Mouse (Mus musculus) forebrain, postnatal 0 days (tissue): ENCODE measurements around the gene Utf1. TPM values are rescaled to one million over a fixed set of nuclear protein-coding genes. Genes with fewer than 3 reads are reported as not detected.
A peak's percentile ranks its signal among the peaks of the same experiment; 100 is the strongest.

ENCODE experiments used
- ATAC-seq: fragments of 200-750 bp; cut with Nextera tagmentation; 2 replicates; pipeline ENCODE4 v1.8.0; 2017; ENCODE audit warnings: mild to moderate bottlenecking, moderate library complexity
- DNase-seq: peaks from one replicate; pipeline ENCODE4 v3.0.0-alpha.2; 2015
- H3K27ac ChIP-seq: fragments of 300-500 bp; sonication (generic); 2 replicates; pipeline ENCODE4 v1.5.1; 2014; ENCODE audit warnings: low read depth, mild to moderate bottlenecking, antibody characterized with exemption, low read length, moderate library complexity, mixed read lengths
- H3K27me3 ChIP-seq: fragments of 300-500 bp; sonication (generic); 2 replicates; pipeline ENCODE4 v1.6.1; 2014; ENCODE audit warnings: mild to moderate bottlenecking, low read length, mixed read lengths; ENCODE audit not compliant: insufficient read depth
- H3K36me3 ChIP-seq: fragments of 300-500 bp; sonication (generic); 2 replicates; pipeline ENCODE4 v1.6.1; 2014; ENCODE audit warnings: mild to moderate bottlenecking, moderate library complexity; ENCODE audit not compliant: insufficient read depth
- H3K4me1 ChIP-seq: fragments of 300-500 bp; sonication (generic); 2 replicates; pipeline ENCODE4 v1.6.1; 2014; ENCODE audit warnings: antibody characterized with exemption; ENCODE audit not compliant: insufficient read depth
- H3K4me2 ChIP-seq: fragments of 300-500 bp; sonication (generic); 2 replicates; pipeline ENCODE4 v1.6.1; 2014; ENCODE audit warnings: low read depth, mild to moderate bottlenecking, moderate library complexity
- H3K4me3 ChIP-seq: fragments of 300-500 bp; sonication (generic); 2 replicates; pipeline ENCODE4 v1.5.1; 2014; ENCODE audit warnings: low read depth, low read length, mixed read lengths
- H3K9ac ChIP-seq: fragments of 300-500 bp; sonication (generic); 2 replicates; pipeline ENCODE4 v1.6.1; 2014; ENCODE audit warnings: mild to moderate bottlenecking
- H3K9me3 ChIP-seq: fragments of 300-500 bp; sonication (generic); 2 replicates; pipeline ENCODE4 v1.6.1; 2016; ENCODE audit warnings: low read length
- CTCF ChIP-seq: sonication (generic); IDR thresholded peaks from 2 replicates; pipeline ENCODE4 v1.5.1; 2016; ENCODE audit warnings: antibody characterized with exemption, control low read depth, low read depth
- WGBS: fragments of 180-500 bp; shearing (Covaris S2); extraction: QIAGEN DNeasy Blood & Tissue Kit; methylation state at CpG from one replicate; pipeline ENCODE4 v1.1.7; 2014; 5-methylcytosine and 5-hydroxymethylcytosine counted together
- polyA plus RNA-seq: library from polyadenylated mRNA; unstranded; fragments of >200 nt; fragmentation: Nextera tagmentation; extraction: Ambion mirVana; gene quantifications from 2 replicates; pipeline ENCODE4 v1.2.1, GENCODE M21; 2015
- total RNA-seq: library from RNA; depleted of rRNA; stranded (reverse); fragments of >200 nt; gene quantifications from 2 replicates; pipeline ENCODE4 v1.2.3, GENCODE M21; 2014

Utf1 gene
- total and polyA plus RNA-seq, 2 experiments from 2014 or later = not detected

GRCm38 (mm10) chr7:139900456-139900855, 43.1 kb upstream of the Utf1 start:
- Histone ChIP-seq H3K27me3 (no peaks in the 10 kb centered on the region), H3K9me3 (no peaks in the 10 kb centered on the region), H3K4me3 (no peak overlapping the region), H3K4me1 (peaks cover 2% of the 10 kb centered on the region; the same call in 1 of the 2 replicates), H3K36me3 (no peaks in the 10 kb centered on the region), H3K27ac (no peak overlapping the region), H3K9ac (no peak overlapping the region), H3K4me2 (no peak overlapping the region)
- ATAC-seq (no peak), DNase-seq (no peak)
- 94% methylated on average over 7 of the region's 7 CpGs for WGBS
- TF ChIP-seq CTCF = no peak

- Histone ChIP-seq H3K9me3 (no peaks in the 10 kb centered on the region), H3K27ac (no peak overlapping the region), H3K36me3 (no peaks in the 10 kb centered on the region), H3K9ac (no peak overlapping the region), H3K4me1 (no peaks in the 10 kb centered on the region; the same call in 1 of the 2 replicates), H3K27me3 (no peaks in the 10 kb centered on the region), H3K4me3 (no peak overlapping the region), H3K4me2 (no peak overlapping the region)
- DNase-seq (no peak), ATAC-seq (no peak)
- whole genome bisulfite sequencing = 86% methylated on average over 6 of the region's 6 CpGs
- TF ChIP-seq CTCF = no peak
Observed at GRCm38 (mm10) chr7:139900896-139901295, 42.7 kb upstream of the Utf1 start.

DNA sequence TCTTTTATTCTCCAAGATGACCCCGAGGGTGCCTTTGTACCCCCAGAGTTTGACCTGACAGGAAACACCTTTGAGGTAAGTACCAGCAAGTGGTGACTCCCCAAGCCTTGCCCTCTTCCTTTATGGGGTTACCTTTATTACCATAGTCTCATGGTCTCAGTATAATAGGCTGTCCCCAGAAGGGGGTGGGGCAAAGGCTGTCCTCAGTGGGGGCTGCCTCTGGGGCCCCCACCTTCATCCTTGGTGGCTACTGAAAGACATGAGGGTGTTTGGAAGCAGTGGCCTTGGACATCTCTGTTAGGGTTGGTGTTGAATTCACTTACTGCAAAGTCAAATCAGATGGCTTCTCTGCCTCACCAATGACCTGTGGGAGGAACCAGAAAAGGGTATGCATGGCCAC, 41.6 kb upstream of the Utf1 start:
- no peak for ATAC-seq
- Histone ChIP-seq H3K9ac (no peak overlapping the region), H3K4me1 (no peaks in the 10 kb centered on the region; the same call in 1 of the 2 replicates), H3K36me3 (no peaks in the 10 kb centered on the region), H3K4me2 (no peak overlapping the region), H3K4me3 (no peak overlapping the region), H3K27ac (no peak overlapping the region), H3K27me3 (no peaks in the 10 kb centered on the region), H3K9me3 (no peaks in the 10 kb centered on the region)
- no peak for TF ChIP-seq CTCF
- DNase-seq = no peak
- WGBS = 36% methylated on average over 1 of the region's 1 CpGs

DNA sequence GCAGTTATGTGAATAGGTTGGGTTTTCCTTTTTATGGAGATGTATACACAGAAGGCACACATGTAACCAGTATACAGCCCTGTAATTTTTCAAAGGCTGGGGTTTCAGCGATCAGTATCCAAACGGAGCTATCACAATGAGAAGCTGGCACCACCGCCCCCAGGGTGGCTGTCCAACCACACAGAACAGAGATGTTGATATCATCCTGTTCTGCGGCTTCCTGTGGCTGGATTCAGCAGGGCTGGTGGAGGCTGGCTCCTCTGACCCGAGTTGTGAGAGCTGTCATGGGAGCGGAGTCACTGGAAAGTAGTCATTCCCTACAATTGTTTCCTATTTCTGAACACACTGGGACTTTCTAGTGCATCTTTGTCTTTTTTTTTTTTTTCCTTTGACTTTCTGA, 38.3 kb upstream of the Utf1 start:
- no peak for TF ChIP-seq CTCF
- ATAC-seq = no peak
- Histone ChIP-seq H3K4me1 (peaks cover 15% of the 10 kb centered on the region), H3K36me3 (no peaks in the 10 kb centered on the region), H3K9ac (no peak overlapping the region), H3K9me3 (no peaks in the 10 kb centered on the region), H3K27ac (no peak overlapping the region), H3K4me2 (no peak overlapping the region), H3K27me3 (no peaks in the 10 kb centered on the region), H3K4me3 (no peak overlapping the region)
- WGBS = 28% methylated on average over 6 of the region's 6 CpGs
- DNase-seq = no peak

DNA sequence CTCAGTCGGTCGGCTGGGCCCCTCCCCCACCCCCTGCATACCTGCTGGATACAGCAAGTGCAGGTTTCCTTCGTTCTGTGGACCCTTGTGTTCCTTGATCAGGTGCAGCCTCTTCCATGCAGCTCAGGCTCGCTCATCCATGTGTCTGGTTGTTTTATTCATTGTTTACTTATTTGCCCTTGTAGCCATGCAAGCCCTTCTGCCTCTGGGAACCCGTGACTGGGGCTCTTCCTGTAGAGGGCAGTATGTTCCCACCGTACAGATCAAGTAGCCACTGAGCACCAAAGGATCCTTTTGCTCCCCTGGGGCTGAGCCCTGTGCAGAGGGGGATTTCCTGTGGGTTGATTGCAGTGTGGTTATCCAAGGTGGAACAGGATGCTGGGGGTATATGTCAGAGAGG, 37.9 kb upstream of the Utf1 start:
- WGBS = 8% methylated on average over 6 of the region's 6 CpGs
- peak; percentile 58 for TF ChIP-seq CTCF
- ATAC-seq (no peak), DNase-seq (no peak)
- no peak overlapping the region for H3K4me3 ChIP-seq
- H3K4me1 ChIP-seq = peaks cover 16% of the 10 kb centered on the region
- H3K27ac ChIP-seq = no peak overlapping the region
- no peak overlapping the region for H3K4me2 ChIP-seq
- H3K9ac ChIP-seq = no peak overlapping the region
- no peaks in the 10 kb centered on the region for H3K27me3 ChIP-seq
- H3K9me3 ChIP-seq = no peaks in the 10 kb centered on the region
- no peaks in the 10 kb centered on the region for H3K36me3 ChIP-seq

DNA sequence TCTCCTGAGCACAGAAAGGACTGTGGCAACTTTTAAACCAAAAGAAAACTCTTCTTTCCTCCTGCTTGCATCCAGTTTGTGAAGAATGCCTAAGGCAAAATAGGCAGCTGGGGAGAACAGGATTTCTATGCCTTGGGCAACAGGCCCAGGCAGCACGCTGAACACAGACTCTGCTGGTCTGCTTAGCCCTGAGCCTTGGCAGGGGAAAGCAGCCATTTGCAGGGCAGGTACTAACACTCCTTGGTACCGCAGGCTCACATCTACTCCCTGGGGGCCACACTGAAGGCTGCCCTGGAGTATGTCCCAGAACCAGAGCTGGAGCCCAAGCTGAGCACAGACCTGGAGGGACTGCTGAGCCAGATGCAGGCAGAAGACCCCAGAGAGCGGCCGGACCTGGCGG, 35.4 kb upstream of the Utf1 start:
- no peak overlapping the region for H3K4me2 ChIP-seq
- no peak overlapping the region for H3K4me3 ChIP-seq
- 52% methylated on average over 5 of the region's 5 CpGs for WGBS
- 0 out of 2 replicates have a peak overlapping the region, but pooled peaks have one; percentile 29 for H3K27ac ChIP-seq
- H3K9me3 ChIP-seq = no peaks in the 10 kb centered on the region
- DNase-seq (peak; percentile 75), ATAC-seq (peak; percentile 59)
- H3K4me1 ChIP-seq = peaks cover 16% of the 10 kb centered on the region
- no peak overlapping the region for H3K9ac ChIP-seq
- no peaks in the 10 kb centered on the region for H3K36me3 ChIP-seq
- H3K27me3 ChIP-seq = no peaks in the 10 kb centered on the region
- no peak for TF ChIP-seq CTCF

- Histone ChIP-seq H3K4me1 (peaks cover 19% of the 10 kb centered on the region), H3K36me3 (no peaks in the 10 kb centered on the region), H3K27ac (no peak overlapping the region), H3K9me3 (no peaks in the 10 kb centered on the region), H3K9ac (no peak overlapping the region), H3K27me3 (peaks cover 10% of the 10 kb centered on the region), H3K4me2 (no peak overlapping the region), H3K4me3 (no peak overlapping the region)
- DNase-seq (peak; percentile 65), ATAC-seq (peak; percentile 83)
- 18% methylated on average over 6 of the region's 6 CpGs for WGBS
- no peak for TF ChIP-seq CTCF
Observed at GRCm38 (mm10) chr7:139909469-139909868, 34.1 kb upstream of the Utf1 start.
